Mouse (Mus musculus) midbrain, embryonic 14.5 days (tissue): ENCODE measurements at regions not wholly inside any gene's neighbourhood (a gene's known extent, or its start where the extent isn't known, plus 50 kb on each side); places are given as distances from the start of the nearest gene placed in this dataset.
A peak's percentile ranks its signal among the peaks of the same experiment; 100 is the strongest.

Experiments used
- ATAC-seq: fragments of 200-750 bp; cut with Nextera tagmentation; 2 replicates; pipeline ENCODE4 v1.8.0; 2017; ENCODE audit warnings: moderate number of reproducible peaks, moderate library complexity; ENCODE audit not compliant: low FRiP score, low TSS enrichment
- DNase-seq: peaks from one replicate; pipeline ENCODE4 v3.0.0-alpha.2; 2015
- H3K27ac ChIP-seq: fragments of 300-500 bp; sonication (generic); replicated peaks from 2 replicates; pipeline ENCODE4 v1.5.1; 2014; ENCODE audit warnings: mild to moderate bottlenecking, low read depth, low read length, moderate library complexity
- H3K27me3 ChIP-seq: fragments of 300-500 bp; sonication (generic); 2 replicates; pipeline ENCODE4 v1.6.1; 2014; ENCODE audit warnings: low read length, control low read depth, mixed read lengths; ENCODE audit not compliant: control insufficient read depth, insufficient read depth
- H3K36me3 ChIP-seq: fragments of 300-500 bp; sonication (generic); 2 replicates; pipeline ENCODE4 v1.6.1; 2014; ENCODE audit warnings: low read length, control low read depth; ENCODE audit not compliant: control insufficient read depth, insufficient read depth
- H3K4me1 ChIP-seq: fragments of 300-500 bp; sonication (generic); 2 replicates; pipeline ENCODE4 v1.6.1; 2014; ENCODE audit warnings: mild to moderate bottlenecking, antibody characterized with exemption, low read length, control low read depth; ENCODE audit not compliant: control insufficient read depth, insufficient read depth
- H3K4me2 ChIP-seq: fragments of 300-500 bp; sonication (generic); 2 replicates; pipeline ENCODE4 v1.6.1; 2014; ENCODE audit warnings: mild to moderate bottlenecking, low read length, moderate library complexity
- H3K4me3 ChIP-seq: fragments of 300-500 bp; sonication (generic); replicated peaks from 2 replicates; pipeline ENCODE4 v1.5.1; 2014; ENCODE audit warnings: low read depth, low read length
- H3K9ac ChIP-seq: fragments of 300-500 bp; sonication (generic); replicated peaks from 2 replicates; pipeline ENCODE4 v1.6.1; 2014; ENCODE audit warnings: mild to moderate bottlenecking, low read length, moderate library complexity
- H3K9me3 ChIP-seq: fragments of 300-500 bp; sonication (generic); 2 replicates; pipeline ENCODE4 v1.6.1; 2016; ENCODE audit warnings: low read length, control low read depth, mixed read lengths; ENCODE audit not compliant: control insufficient read depth
- WGBS: fragments of 180-500 bp; shearing (Covaris S2); extraction: QIAGEN DNeasy Blood & Tissue Kit; methylation state at CpG from one replicate; pipeline ENCODE4 v1.1.7; 2014; 5-methylcytosine and 5-hydroxymethylcytosine counted together

DNA sequence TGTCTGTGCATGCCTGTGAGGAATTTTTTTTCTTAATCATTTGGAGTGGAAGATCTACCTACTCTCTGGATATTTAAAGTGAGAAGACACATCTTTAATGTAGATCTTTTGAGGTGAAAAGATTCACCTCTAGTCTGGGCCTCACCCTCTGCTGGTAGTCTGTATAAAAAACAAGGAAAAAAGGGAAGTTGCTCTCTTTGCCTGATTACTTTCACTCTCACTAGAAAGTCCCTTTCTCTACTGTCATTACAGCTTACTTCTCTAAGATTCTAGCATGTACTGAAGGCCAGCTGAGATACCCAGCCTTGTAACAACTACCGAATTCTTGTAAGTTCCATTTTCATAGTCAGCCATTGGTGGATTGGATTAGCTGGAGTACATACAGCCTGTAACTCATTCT, 3791.9 kb downstream of the 9330182O14Rik start:
- Histone ChIP-seq H3K27ac (no peak overlapping the region), H3K9ac (no peak overlapping the region), H3K4me3 (no peak overlapping the region), H3K4me2 (no peak overlapping the region), H3K9me3 (no peaks in the 10 kb centered on the region), H3K27me3 (no peaks in the 10 kb centered on the region), H3K36me3 (no peaks in the 10 kb centered on the region), H3K4me1 (no peaks in the 10 kb centered on the region)
- WGBS = 98% methylated on average over 1 of the region's 1 CpGs
- DNase-seq (no peak), ATAC-seq (no peak)

DNA sequence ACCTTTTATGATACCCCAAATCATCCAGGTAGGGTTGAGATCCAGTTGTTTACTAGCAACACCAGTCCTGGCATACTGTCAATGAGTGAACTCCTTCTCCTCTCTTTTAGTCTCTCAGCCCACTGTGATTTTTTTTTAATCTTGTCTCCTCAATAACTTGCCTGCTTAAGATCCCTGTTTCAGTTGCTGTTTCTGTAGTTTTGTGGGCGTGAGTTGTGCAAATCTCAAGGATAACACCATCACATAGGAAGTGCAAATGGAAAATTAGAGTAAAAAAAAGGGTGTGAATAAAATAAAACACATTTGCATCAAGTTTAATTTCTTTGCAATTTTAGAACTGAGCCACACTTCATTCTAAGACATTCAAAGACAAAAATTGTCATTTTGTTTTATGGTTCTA, 3799.4 kb downstream of the 9330182O14Rik start:
- H3K36me3 ChIP-seq = no peaks in the 10 kb centered on the region
- no peak overlapping the region for H3K4me2 ChIP-seq
- H3K4me3 ChIP-seq = no peak overlapping the region
- DNase-seq (no peak), ATAC-seq (no peak)
- no peaks in the 10 kb centered on the region for H3K27me3 ChIP-seq
- no peaks in the 10 kb centered on the region for H3K4me1 ChIP-seq
- 90% methylated on average over 1 of the region's 1 CpGs for WGBS
- H3K9me3 ChIP-seq = no peaks in the 10 kb centered on the region
- no peak overlapping the region for H3K27ac ChIP-seq
- no peak overlapping the region for H3K9ac ChIP-seq

GRCm38 (mm10) chr15:43940424-43940823, 3806.3 kb downstream of the 9330182O14Rik start:
- H3K9me3 ChIP-seq = no peaks in the 10 kb centered on the region
- H3K4me3 ChIP-seq = no peak overlapping the region
- H3K27me3 ChIP-seq = no peaks in the 10 kb centered on the region
- DNase-seq = peak; percentile 62
- H3K4me2 ChIP-seq = no peak overlapping the region
- WGBS = 22% methylated on average over 2 of the region's 2 CpGs
- H3K9ac ChIP-seq = no peak overlapping the region; the same call in 1 of the 2 replicates
- peak overlapping the region; percentile 26; the same call in 1 of the 2 replicates for H3K27ac ChIP-seq
- H3K36me3 ChIP-seq = no peaks in the 10 kb centered on the region
- peaks cover 12% of the 10 kb centered on the region; the same call in 1 of the 2 replicates for H3K4me1 ChIP-seq
- peak; percentile 61 for ATAC-seq

- Histone ChIP-seq H3K36me3 (no peaks in the 10 kb centered on the region), H3K4me3 (no peak overlapping the region), H3K9me3 (no peaks in the 10 kb centered on the region), H3K4me2 (no peak overlapping the region), H3K9ac (no peak overlapping the region), H3K27ac (no peak overlapping the region; the same call in 1 of the 2 replicates), H3K27me3 (no peaks in the 10 kb centered on the region), H3K4me1 (peaks cover 12% of the 10 kb centered on the region; the same call in 1 of the 2 replicates)
- 67% methylated on average over 4 of the region's 4 CpGs for WGBS
- no peak; the same call in 1 of the 2 replicates for ATAC-seq
- DNase-seq = peak; percentile 3
Observed at GRCm38 (mm10) chr15:43940905-43941304, 3806.7 kb downstream of the 9330182O14Rik start.

- 45% methylated on average over 2 of the region's 2 CpGs for WGBS
Observed at GRCm38 (mm10) chr15:43942002-43942660, 3808.0 kb downstream of the 9330182O14Rik start.

GRCm38 (mm10) chr15:43984991-43985390, 3850.8 kb downstream of the 9330182O14Rik start:
- Histone ChIP-seq H3K36me3 (no peaks in the 10 kb centered on the region), H3K27me3 (no peaks in the 10 kb centered on the region), H3K9me3 (no peaks in the 10 kb centered on the region), H3K4me3 (no peak overlapping the region), H3K9ac (no peak overlapping the region), H3K4me1 (no peaks in the 10 kb centered on the region), H3K27ac (no peak overlapping the region), H3K4me2 (no peak overlapping the region)
- no peak for ATAC-seq
- DNase-seq = no peak

More at GRCm38 (mm10) chr15:43942002-43942660, 3808.0 kb downstream of the 9330182O14Rik start:
- Histone ChIP-seq H3K36me3 (no peaks in the 10 kb centered on the region), H3K27me3 (no peaks in the 10 kb centered on the region), H3K4me3 (no peak overlapping the region), H3K27ac (no peak overlapping the region), H3K4me1 (peaks cover 12% of the 10 kb centered on the region; the same call in 1 of the 2 replicates), H3K9ac (no peak overlapping the region), H3K4me2 (no peak overlapping the region), H3K9me3 (no peaks in the 10 kb centered on the region)
- ATAC-seq (peak; percentile 59; the same call in 1 of the 2 replicates), DNase-seq (peak; percentile 73)

DNA sequence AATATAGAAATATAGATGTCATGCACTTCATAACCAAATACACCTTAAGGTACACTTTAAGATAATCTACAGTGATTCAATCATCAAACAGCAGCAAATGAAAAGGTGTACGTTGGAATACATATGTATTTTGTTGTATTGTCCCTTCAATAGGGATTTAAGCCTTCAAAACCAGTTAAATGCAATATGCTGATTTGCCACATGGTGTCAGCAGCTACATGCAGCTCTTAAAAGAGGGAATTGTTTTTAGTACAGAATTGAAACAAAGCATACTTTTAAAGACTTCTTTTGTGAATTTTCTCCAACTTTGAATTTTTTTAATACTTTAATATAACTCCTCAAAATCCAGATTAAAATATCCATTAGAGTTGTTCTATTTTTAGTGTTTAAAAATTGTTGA, 3857.1 kb downstream of the 9330182O14Rik start:
- DNase-seq (peak; percentile 86), ATAC-seq (no peak)
- no peak overlapping the region for H3K27ac ChIP-seq

DNA sequence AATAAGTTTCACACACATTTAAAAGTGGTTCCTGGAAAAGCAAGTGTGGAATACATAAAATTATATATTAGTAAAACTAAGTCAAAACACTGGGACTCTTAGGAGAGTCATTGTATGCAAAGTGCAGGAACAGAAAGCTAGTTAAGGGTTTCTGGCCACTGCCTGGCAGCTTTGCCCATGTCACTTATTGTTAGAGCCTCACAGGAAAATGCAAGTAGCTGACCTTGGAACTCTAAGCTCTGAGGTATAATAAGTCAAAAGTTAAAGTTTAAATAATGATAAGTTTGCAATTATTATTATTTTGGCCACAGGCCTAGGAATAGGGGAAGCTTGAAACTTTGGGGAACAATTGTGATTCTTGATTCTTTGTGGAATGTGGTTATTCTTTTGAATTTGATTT, 3858.8 kb downstream of the 9330182O14Rik start:
- H3K4me3 ChIP-seq = no peak overlapping the region
- no peaks in the 10 kb centered on the region for H3K27me3 ChIP-seq
- H3K36me3 ChIP-seq = no peaks in the 10 kb centered on the region
- ATAC-seq = no peak
- H3K27ac ChIP-seq = no peak overlapping the region
- no peak overlapping the region for H3K4me2 ChIP-seq
- no peaks in the 10 kb centered on the region for H3K4me1 ChIP-seq
- no peak overlapping the region for H3K9ac ChIP-seq
- H3K9me3 ChIP-seq = no peaks in the 10 kb centered on the region
- no peak for DNase-seq

More for the DNA sequence above, 3857.1 kb downstream of the 9330182O14Rik start:
- Histone ChIP-seq H3K9me3 (no peaks in the 10 kb centered on the region), H3K4me1 (no peaks in the 10 kb centered on the region), H3K9ac (no peak overlapping the region), H3K4me3 (no peak overlapping the region), H3K27me3 (no peaks in the 10 kb centered on the region), H3K4me2 (no peak overlapping the region), H3K36me3 (no peaks in the 10 kb centered on the region)
- WGBS = 26% methylated on average over 1 of the region's 1 CpGs

DNA sequence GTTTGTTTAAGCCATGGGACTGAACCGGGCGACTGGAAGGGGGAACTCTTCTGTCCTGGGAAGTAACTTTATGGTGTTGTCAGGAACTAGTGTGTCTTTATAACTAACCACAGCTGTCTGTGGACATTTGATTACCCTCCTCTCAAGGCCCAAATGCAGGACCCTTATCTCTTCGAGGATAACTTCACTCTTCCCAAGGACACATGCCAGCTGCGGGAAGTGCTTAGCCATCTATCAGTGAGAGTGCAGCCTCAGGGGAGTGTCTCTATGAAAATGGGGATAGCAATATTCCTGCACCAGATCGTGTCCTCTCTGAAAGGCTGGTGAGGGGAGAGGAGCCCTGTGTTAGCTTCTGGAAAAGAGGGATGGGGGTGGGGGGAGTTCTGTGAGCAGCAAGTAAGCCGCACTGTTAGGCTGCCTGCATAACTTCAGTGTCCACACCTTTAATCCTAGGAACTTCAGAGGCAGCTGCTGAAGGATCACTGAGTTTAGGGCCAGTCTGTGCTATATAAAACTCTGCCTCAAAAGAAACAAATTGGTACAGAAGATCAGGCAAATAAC, 3892.4 kb downstream of the 9330182O14Rik start:
- Histone ChIP-seq H3K27ac (no peak overlapping the region), H3K36me3 (no peaks in the 10 kb centered on the region), H3K4me2 (no peak overlapping the region), H3K4me3 (no peak overlapping the region), H3K9ac (no peak overlapping the region), H3K9me3 (no peaks in the 10 kb centered on the region), H3K27me3 (no peaks in the 10 kb centered on the region), H3K4me1 (no peaks in the 10 kb centered on the region)
- 71% methylated on average over 6 of the region's 6 CpGs for WGBS
- ATAC-seq (no peak), DNase-seq (no peak)
